Mouse (Mus musculus): ENCODE measurements around the gene Mgat4a.

DNA sequence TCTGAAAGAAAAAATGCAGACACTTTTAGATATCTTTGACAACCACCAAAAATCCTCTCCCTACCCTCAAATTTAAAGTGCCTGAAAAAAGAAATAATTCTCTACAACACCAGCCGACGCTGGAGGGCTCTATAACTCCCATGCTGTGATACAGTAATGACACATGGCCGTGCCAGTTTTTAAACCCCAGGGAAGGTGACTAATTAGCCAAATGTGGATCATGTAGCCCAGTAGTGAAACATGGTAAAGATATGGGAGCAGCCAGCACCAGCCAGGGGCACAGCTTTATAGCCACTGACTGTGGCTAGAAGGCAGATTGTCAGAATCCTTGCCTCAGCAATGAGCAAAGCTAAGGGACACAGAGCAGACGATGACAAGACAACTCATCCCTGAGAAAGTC is 19.5 kb upstream of the Mgat4a start:
- TF ChIP-seq GATA1 (IDR thresholded peaks at IDR 0.05; ENCODE audit: borderline replicate concordance, low read length) (no peak), CTCF (IDR thresholded peaks at IDR 0.05; ENCODE audit: low read depth, low read length) (no peak), TAL1 (conservative IDR thresholded peaks at IDR 0.05; ENCODE audit: low read depth, low read length) (no peak), GATA2 (IDR thresholded peaks at IDR 0.05; ENCODE audit: borderline replicate concordance, low read depth, low read length) (no peak)

All from G1E (cell line).